Mouse (Mus musculus): ENCODE measurements around the gene Six5.

- no peak for TF ChIP-seq GATA1 (IDR thresholded peaks at IDR 0.05; ENCODE audit: low read length)
- no peak for TF ChIP-seq TAL1 (IDR thresholded peaks at IDR 0.05; ENCODE audit: low read length)
These were observed 41.8 kb downstream of the Six5 start for GRCm38 (mm10) chr7:19136168-19136567.
